Mouse (Mus musculus) bone marrow, adult 2 months (tissue): ENCODE results near the gene Gtf2a2. TPM values are rescaled to one million over a fixed set of nuclear protein-coding genes. Genes with fewer than 3 reads are reported as not detected.

ENCODE experiments used
- H3K27ac ChIP-seq: fragments of 200-500 bp; 2 replicates; pipeline ENCODE4 v1.5.1; 2012; ENCODE audit warnings: low read depth, mild to moderate bottlenecking, control low read depth, inconsistent platforms, low read length; ENCODE audit not compliant: control insufficient read depth, poor library complexity, insufficient read depth
- H3K4me1 ChIP-seq: fragments of 200-500 bp; 2 replicates; pipeline ENCODE4 v1.6.1; 2011; ENCODE audit warnings: low read length; ENCODE audit not compliant: control insufficient read depth, insufficient read depth
- H3K4me3 ChIP-seq: fragments of 200-500 bp; replicated peaks from 2 replicates; pipeline ENCODE3; 2011; ENCODE audit warnings: mild to moderate bottlenecking, low read depth, low read length, control low read depth; ENCODE audit not compliant: control insufficient read depth
- CTCF ChIP-seq: fragments of 200-500 bp; IDR thresholded peaks from 2 replicates; pipeline ENCODE4 v1.5.1; 2011; ENCODE audit warnings: low read length, control low read depth; ENCODE audit not compliant: control insufficient read depth, insufficient read depth
- POLR2A ChIP-seq: fragments of 200-500 bp; IDR thresholded peaks from 2 replicates; pipeline ENCODE4 v1.6.1; 2011; ENCODE audit warnings: low read depth, mild to moderate bottlenecking, control low read depth, low read length, borderline replicate concordance; ENCODE audit not compliant: control insufficient read depth
- WGBS: fragments of 180-500 bp; shearing (Covaris S2); methylation state at CpG from one replicate; pipeline ENCODE4 v1.1.7; 2018; 5-methylcytosine and 5-hydroxymethylcytosine counted together
- polyA plus RNA-seq: library from polyadenylated mRNA; stranded (reverse); fragments of >200 nt; gene quantifications from 2 replicates; pipeline ENCODE4 v1.2.4, GENCODE M21; 2011; ENCODE audit warnings: low replicate concordance; ENCODE audit not compliant: missing spikeins, insufficient read depth, insufficient read length

The Gtf2a2 gene
- polyA plus RNA-seq, 1 experiment: 78.5 TPM

- H3K4me1 ChIP-seq: no peaks in the 10 kb centered on the region; the same call in none of the 2 replicates
- H3K4me3 ChIP-seq: peak overlapping the region; percentile 33
- no peak overlapping the region for H3K27ac ChIP-seq
- WGBS: 8% methylated on average over 5 of the region's 5 CpGs
- TF ChIP-seq CTCF (no peak), POLR2A (no peak)
Measured at GRCm38 (mm10) chr9:69990346-69990745, 22.0 kb upstream of the Gtf2a2 start.

- no peak for TF ChIP-seq POLR2A
- Histone ChIP-seq H3K4me3 (no peak overlapping the region), H3K4me1 (no peaks in the 10 kb centered on the region; the same call in none of the 2 replicates), H3K27ac (no peak overlapping the region)
- WGBS: 8% methylated on average over 5 of the region's 5 CpGs
Measured at GRCm38 (mm10) chr9:69992841-69993277, 19.5 kb upstream of the Gtf2a2 start.

- no peaks in the 10 kb centered on the region; the same call in none of the 2 replicates for H3K4me1 ChIP-seq
- TF ChIP-seq CTCF: no peak
- no peak for TF ChIP-seq POLR2A
- WGBS: 65% methylated on average over 1 of the region's 1 CpGs
Measured at GRCm38 (mm10) chr9:69993479-69993878, 18.9 kb upstream of the Gtf2a2 start.

GRCm38 (mm10) chr9:69994547-69994946, 17.8 kb upstream of the Gtf2a2 start:
- no peak overlapping the region for H3K4me3 ChIP-seq
- 83% methylated on average over 5 of the region's 5 CpGs for WGBS
- H3K4me1 ChIP-seq: no peaks in the 10 kb centered on the region; the same call in none of the 2 replicates
- TF ChIP-seq POLR2A: no peak
- H3K27ac ChIP-seq: no peak overlapping the region

More at GRCm38 (mm10) chr9:69993479-69993878, 18.9 kb upstream of the Gtf2a2 start:
- Histone ChIP-seq H3K4me3 (no peak overlapping the region), H3K27ac (no peak overlapping the region)

GRCm38 (mm10) chr9:69999318-69999717, 13.0 kb upstream of the Gtf2a2 start:
- no peaks in the 10 kb centered on the region for H3K4me1 ChIP-seq
- H3K27ac ChIP-seq: no peak overlapping the region
- no peak overlapping the region for H3K4me3 ChIP-seq
- TF ChIP-seq POLR2A (no peak), CTCF (no peak)
- 82% methylated on average over 1 of the region's 1 CpGs for WGBS

GRCm38 (mm10) chr9:70003516-70003915, 8.8 kb upstream of the Gtf2a2 start:
- WGBS: 91% methylated on average over 10 of the region's 10 CpGs

GRCm38 (mm10) chr9:70006984-70007383, 5.4 kb upstream of the Gtf2a2 start:
- TF ChIP-seq CTCF: no peak
- TF ChIP-seq POLR2A: no peak
- no peaks in the 10 kb centered on the region; the same call in 1 of the 2 replicates for H3K4me1 ChIP-seq
- H3K4me3 ChIP-seq: no peak overlapping the region
- H3K27ac ChIP-seq: no peak overlapping the region
- WGBS: 64% methylated on average over 5 of the region's 5 CpGs

More at GRCm38 (mm10) chr9:70003516-70003915, 8.8 kb upstream of the Gtf2a2 start:
- TF ChIP-seq POLR2A (no peak), CTCF (no peak)
- Histone ChIP-seq H3K4me1 (no peaks in the 10 kb centered on the region; the same call in 1 of the 2 replicates), H3K4me3 (no peak overlapping the region), H3K27ac (no peak overlapping the region)

- 73% methylated on average over 14 of the region's 14 CpGs for WGBS
- Histone ChIP-seq H3K4me1 (no peaks in the 10 kb centered on the region; the same call in 1 of the 2 replicates), H3K4me3 (no peak overlapping the region), H3K27ac (no peak overlapping the region)
- TF ChIP-seq CTCF: no peak
- no peak for TF ChIP-seq POLR2A
Measured at GRCm38 (mm10) chr9:70007506-70008248, 4.7 kb upstream of the Gtf2a2 start.

- no peak overlapping the region for H3K27ac ChIP-seq
- 62% methylated on average over 8 of the region's 8 CpGs for WGBS
Measured at GRCm38 (mm10) chr9:70009754-70010304, 2.5 kb upstream of the Gtf2a2 start.

More at GRCm38 (mm10) chr9:70009754-70010304, 2.5 kb upstream of the Gtf2a2 start:
- no peaks in the 10 kb centered on the region; the same call in 1 of the 2 replicates for H3K4me1 ChIP-seq
- no peak overlapping the region for H3K4me3 ChIP-seq
- TF ChIP-seq POLR2A (no peak), CTCF (no peak)
